Mouse (Mus musculus) thymus, postnatal 0 days (tissue): ENCODE data around the gene Smok3c. TPM values are rescaled to one million over a fixed set of nuclear protein-coding genes. Genes with fewer than 3 reads are reported as not detected.
"Not testable (repeated sequence)": the region's sequence is repeated elsewhere in the genome, so short reads cannot be mapped to it uniquely, and the experiment has no call there.

ENCODE experiments used
- DNase-seq: peaks from one replicate; pipeline ENCODE4 v3.0.0-alpha.2; 2015; ENCODE audit warnings: low spot score
- polyA plus RNA-seq: library from polyadenylated mRNA; unstranded; fragments of >200 nt; fragmentation: Nextera tagmentation; extraction: Ambion mirVana; gene quantifications from 2 replicates; pipeline ENCODE4 v1.2.1, GENCODE M21; 2015

Gene Smok3c
- polyA plus RNA-seq, 1 experiment from 2014 or later, result not detected

GRCm38 (mm10) chr5:138094474-138094873 lies 41.5 kb downstream of the Smok3c start:
- DNase-seq, result no peak

- DNase-seq, result no peak
Observed at GRCm38 (mm10) chr5:138104976-138105375, 52.0 kb downstream of the Smok3c start.

- no peak for DNase-seq
Observed at GRCm38 (mm10) chr5:138107130-138107529, 54.1 kb downstream of the Smok3c start.

- not testable (repeated sequence) for DNase-seq
Observed at GRCm38 (mm10) chr5:138109847-138110396, 56.9 kb downstream of the Smok3c start.

Other genes with a start within 250 kb of the Smok3c start
- gene Pilra, start 216.9 kb upstream of the Smok3c start, polyA plus RNA-seq, result 1.4 and 1.8 TPM in 2 replicates
- 2.0 and 2.8 TPM in 2 replicates for gene Pilrb1, start 195.1 kb upstream of the Smok3c start, polyA plus RNA-seq
- gene Pilrb2, start 181.4 kb upstream of the Smok3c start, polyA plus RNA-seq, result 1.6 and 1.8 TPM in 2 replicates
- 0.22 and 0.26 TPM in 2 replicates for gene Cyp3a13, start 131.6 kb upstream of the Smok3c start, polyA plus RNA-seq
- gene Gjc3, start 90.1 kb upstream of the Smok3c start, polyA plus RNA-seq, result not detected in 2 replicates
- gene Azgp1, start 71.7 kb upstream of the Smok3c start, polyA plus RNA-seq, result 0.15 and 0.27 TPM in 2 replicates
- gene Smok3a, start 31.9 kb upstream of the Smok3c start, polyA plus RNA-seq, result not detected in 2 replicates
- not detected in 2 replicates for gene Smok3b, start 31.8 kb upstream of the Smok3c start, polyA plus RNA-seq
- gene Zkscan1, start 31.9 kb downstream of the Smok3c start, polyA plus RNA-seq, result 8.5 and 8.6 TPM in 2 replicates
- gene Zscan21, start 63.7 kb downstream of the Smok3c start, polyA plus RNA-seq, result 39.4 and 40.9 TPM in 2 replicates
- 14.8 and 15.8 TPM in 2 replicates for gene Zfp113, start 102.5 kb downstream of the Smok3c start, polyA plus RNA-seq
- gene Cops6, start 107.9 kb downstream of the Smok3c start, polyA plus RNA-seq, result 214 and 223 TPM in 2 replicates
- 9.2 and 9.8 TPM in 2 replicates for gene Ap4m1, start 118.8 kb downstream of the Smok3c start, polyA plus RNA-seq
- gene Mcm7, start 119.2 kb downstream of the Smok3c start, polyA plus RNA-seq, result 281 and 296 TPM in 2 replicates
- 44.1 and 54.5 TPM in 2 replicates for gene Taf6, start 134.3 kb downstream of the Smok3c start, polyA plus RNA-seq
- gene Cnpy4, start 134.3 kb downstream of the Smok3c start, polyA plus RNA-seq, result 33.2 and 34.2 TPM in 2 replicates
- gene Mblac1, start 141.1 kb downstream of the Smok3c start, polyA plus RNA-seq, result 10.2 and 10.8 TPM in 2 replicates
- gene Nxpe5, start 172.7 kb downstream of the Smok3c start, polyA plus RNA-seq, result 0.36 and 0.44 TPM in 2 replicates
- 83.9 and 88.4 TPM in 2 replicates for gene Lamtor4, start 202.3 kb downstream of the Smok3c start, polyA plus RNA-seq
- 5.7 and 7.6 TPM in 2 replicates for gene BC037034, start 210.8 kb downstream of the Smok3c start, polyA plus RNA-seq
- gene Gal3st4, start 219.6 kb downstream of the Smok3c start, polyA plus RNA-seq, result 1.8 and 2.4 TPM in 2 replicates
- 0.04 TPM in 1 of 2 replicates, not detected in the other for gene Gm43720, start 226.8 kb downstream of the Smok3c start, polyA plus RNA-seq
- 3.1 and 4.1 TPM in 2 replicates for gene Gpc2, start 226.8 kb downstream of the Smok3c start, polyA plus RNA-seq
- gene Stag3, start 227.0 kb downstream of the Smok3c start, polyA plus RNA-seq, result 2.3 and 3.2 TPM in 2 replicates